Mouse (Mus musculus) ES-E14 (cell line): ENCODE results near the gene Brd4. TPM values are rescaled to one million over a fixed set of nuclear protein-coding genes. Genes with fewer than 3 reads are reported as not detected.

ENCODE experiments used
- DNase-seq: peaks from one replicate; pipeline ENCODE4 v3.0.0-alpha.2; 2013; ENCODE audit warnings: low read depth, low spot score
- H3K27ac ChIP-seq: 2 replicates; pipeline ENCODE4 v1.5.1; 2012; ENCODE audit warnings: low read depth, mild to moderate bottlenecking, low read length, moderate library complexity, mixed read lengths; ENCODE audit not compliant: poor library complexity, insufficient read depth, severe bottlenecking
- H3K36me3 ChIP-seq: 2 replicates; pipeline ENCODE4 v1.6.1; 2012; ENCODE audit warnings: mild to moderate bottlenecking, low read length, moderate library complexity, mixed read lengths; ENCODE audit not compliant: control insufficient read depth, poor library complexity, insufficient read depth, severe bottlenecking
- H3K4me1 ChIP-seq, 2 experiments: fragments of 150-350 bp in 1 of 2; sonication (generic) in 1 of 2; 2 replicates each; pipeline ENCODE4 v1.6.1; 2012; ENCODE audit warnings: low read length in 2 of 2, mild to moderate bottlenecking in 1 of 2, mixed read lengths in 1 of 2; ENCODE audit not compliant: control insufficient read depth in 2 of 2, insufficient read depth in 2 of 2, poor library complexity in 1 of 2
- H3K4me3 ChIP-seq, 2 experiments: fragments of 150-350 bp in 1 of 2; sonication (generic) in 1 of 2; 2 replicates each; pipeline ENCODE4 v1.5.1; 2012; ENCODE audit warnings: low read length in 2 of 2, low read depth in 1 of 2, mild to moderate bottlenecking in 1 of 2, mixed read lengths in 1 of 2; ENCODE audit not compliant: insufficient read depth in 1 of 2, poor library complexity in 1 of 2, severe bottlenecking in 1 of 2
- H3K9ac ChIP-seq: 2 replicates; pipeline ENCODE4 v1.6.1; 2012; ENCODE audit warnings: low read depth, mild to moderate bottlenecking, low read length, mixed read lengths; ENCODE audit not compliant: poor library complexity, insufficient read depth, severe bottlenecking
- H3K9me3 ChIP-seq: fragments of 150-350 bp; sonication (generic); 2 replicates; pipeline ENCODE4 v1.6.1; 2012; ENCODE audit warnings: low read depth, mild to moderate bottlenecking, low read length; ENCODE audit not compliant: control insufficient read depth, insufficient read depth
- CHD2 ChIP-seq: IDR thresholded peaks from 2 replicates; pipeline ENCODE4 v1.6.1; 2014; ENCODE audit warnings: mild to moderate bottlenecking, low read depth, low read length, inconsistent platforms
- HCFC1 ChIP-seq: IDR thresholded peaks from 2 replicates; pipeline ENCODE4 v1.6.1; 2012; ENCODE audit warnings: low read length, inconsistent platforms, borderline replicate concordance; ENCODE audit not compliant: insufficient read depth
- MAFK ChIP-seq: IDR thresholded peaks from 2 replicates; pipeline ENCODE4 v1.6.1; 2014; ENCODE audit warnings: mild to moderate bottlenecking, low read depth, low read length, inconsistent platforms; ENCODE audit not compliant: insufficient read depth
- ZC3H11A ChIP-seq: IDR thresholded peaks from 2 replicates; pipeline ENCODE4 v1.6.1; 2012; ENCODE audit warnings: low read depth, mild to moderate bottlenecking, inconsistent platforms, low read length, borderline replicate concordance
- ZNF384 ChIP-seq: IDR thresholded peaks from 2 replicates; pipeline ENCODE4 v1.6.1; 2012; ENCODE audit warnings: low read depth, low read length, inconsistent platforms
- in situ Hi-C, 2 experiments: fragments of 600-800 bp; cut with MboI; formaldehyde crosslinking; loops; one replicate each; pipeline ENCODE4 v1.15.1; 2025; ENCODE audit warnings: low sequenced_read_pairs in 2 of 2, inconsistent platforms in 1 of 2; ENCODE audit not compliant: unreplicated experiment in 2 of 2
- total RNA-seq: library from RNA; depleted of rRNA; stranded (reverse); fragments of 300-350 nt; gene quantifications from 2 replicates; pipeline ENCODE4 v1.2.3, GENCODE M21; 2012

Brd4 gene
- total RNA-seq, 1 experiment: 51.7 TPM

DNA sequence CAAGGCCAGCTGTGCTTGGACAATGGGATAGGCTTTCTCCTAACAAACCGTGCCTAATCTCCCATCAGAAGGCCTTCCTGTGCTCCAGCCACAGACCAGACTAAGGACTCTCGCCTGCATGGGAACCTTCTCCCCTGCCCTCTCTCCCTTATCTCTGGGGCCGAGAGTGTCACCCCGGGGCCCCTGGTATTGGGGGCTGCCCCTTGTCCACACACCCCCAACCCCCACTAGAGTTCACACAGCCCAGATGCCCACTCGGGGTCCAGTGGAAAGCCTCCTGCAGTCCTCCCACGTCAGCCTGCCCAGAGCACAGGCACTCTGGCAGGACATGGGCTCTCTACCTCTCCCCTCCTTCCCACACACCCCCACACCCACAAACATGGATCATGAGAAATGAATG lies 26.6 kb downstream of the Brd4 start:
- Histone ChIP-seq H3K36me3 (no peaks in the 10 kb centered on the region; the same call in 1 of the 2 replicates), H3K4me1 (peaks cover 0 to 3% of the 10 kb centered on the region in 2 experiments; a peak in 1 of 4 replicates), H3K4me3 (no peak overlapping the region), H3K9ac (no peak overlapping the region), H3K9me3 (no peaks in the 10 kb centered on the region), H3K27ac (no peak overlapping the region)
- no peak for TF ChIP-seq ZC3H11A
- no peak for TF ChIP-seq HCFC1
- TF ChIP-seq CHD2: no peak
- no peak for TF ChIP-seq ZNF384
- TF ChIP-seq MAFK: no peak
- in situ Hi-C loops: no loop called here
- no peak for DNase-seq

DNA sequence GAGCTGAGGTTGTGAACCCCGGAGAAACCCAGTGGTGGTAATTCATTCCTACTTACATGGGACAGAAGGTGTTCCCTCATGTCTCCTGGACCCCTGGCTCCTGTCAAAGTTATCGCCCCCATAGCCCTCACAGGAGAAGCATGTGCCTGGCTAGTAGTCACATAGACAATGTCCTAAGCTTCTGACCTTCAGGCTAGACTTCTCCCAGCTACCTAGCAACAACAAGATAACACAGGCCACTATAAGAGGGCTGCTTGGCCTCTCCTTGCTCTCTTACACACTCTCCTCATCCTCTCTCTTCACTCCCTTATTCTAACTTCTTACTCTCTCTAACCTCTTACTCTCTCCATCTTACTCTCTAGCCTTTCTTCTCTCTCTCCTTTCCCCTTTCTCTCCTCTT lies 27.1 kb downstream of the Brd4 start:
- DNase-seq: no peak
- Histone ChIP-seq H3K9me3 (no peaks in the 10 kb centered on the region), H3K9ac (no peak overlapping the region), H3K36me3 (no peaks in the 10 kb centered on the region; the same call in none of the 2 replicates), H3K4me3 (no peak overlapping the region), H3K27ac (no peak overlapping the region), H3K4me1 (peaks cover 0 to 3% of the 10 kb centered on the region in 2 experiments; a peak in 1 of 4 replicates)
- in situ Hi-C loops: no loop called here
- no peak for TF ChIP-seq MAFK
- no peak for TF ChIP-seq CHD2
- TF ChIP-seq HCFC1: no peak
- no peak for TF ChIP-seq ZC3H11A
- TF ChIP-seq ZNF384: no peak

- Histone ChIP-seq H3K9ac (no peak overlapping the region), H3K9me3 (no peaks in the 10 kb centered on the region), H3K4me1 (peaks cover 0 to 2% of the 10 kb centered on the region in 2 experiments; a peak in 1 of 4 replicates), H3K36me3 (no peaks in the 10 kb centered on the region; the same call in none of the 2 replicates), H3K4me3 (no peak overlapping the region), H3K27ac (no peak overlapping the region)
- DNase-seq: no peak
- TF ChIP-seq CHD2 (no peak), HCFC1 (no peak), ZNF384 (no peak), MAFK (no peak), ZC3H11A (no peak)
- in situ Hi-C loops: no loop called here
Observed at GRCm38 (mm10) chr17:32256896-32257295, 27.6 kb downstream of the Brd4 start.

DNA sequence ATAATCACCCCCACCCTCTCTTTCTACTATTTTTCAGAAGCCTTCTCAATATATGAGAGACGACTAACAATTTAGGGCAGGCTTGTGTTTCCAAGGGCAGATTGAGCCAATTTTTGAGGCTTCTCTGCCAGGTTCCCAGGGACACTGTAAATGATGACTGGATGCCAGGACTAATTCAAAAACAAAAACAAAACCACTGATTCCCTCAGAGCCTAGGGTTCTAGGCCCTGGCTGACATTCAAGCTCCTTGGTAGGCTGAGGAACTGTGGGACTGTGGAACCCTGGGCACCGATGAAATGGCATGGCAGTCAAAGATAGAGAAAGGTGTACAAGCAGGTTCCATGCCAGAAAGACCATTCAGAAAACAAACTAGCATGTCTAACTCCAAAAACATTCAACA lies 31.3 kb downstream of the Brd4 start:
- Histone ChIP-seq H3K4me1 (peaks cover 0 to 3% of the 10 kb centered on the region in 2 experiments; a peak in 1 of 4 replicates), H3K36me3 (no peaks in the 10 kb centered on the region; the same call in none of the 2 replicates), H3K27ac (no peak overlapping the region), H3K9me3 (no peaks in the 10 kb centered on the region), H3K4me3 (no peak overlapping the region), H3K9ac (no peak overlapping the region)
- DNase-seq: no peak
- TF ChIP-seq HCFC1 (no peak), CHD2 (no peak), ZC3H11A (no peak), MAFK (no peak), ZNF384 (no peak)
- in situ Hi-C loops: no loop called here

DNA sequence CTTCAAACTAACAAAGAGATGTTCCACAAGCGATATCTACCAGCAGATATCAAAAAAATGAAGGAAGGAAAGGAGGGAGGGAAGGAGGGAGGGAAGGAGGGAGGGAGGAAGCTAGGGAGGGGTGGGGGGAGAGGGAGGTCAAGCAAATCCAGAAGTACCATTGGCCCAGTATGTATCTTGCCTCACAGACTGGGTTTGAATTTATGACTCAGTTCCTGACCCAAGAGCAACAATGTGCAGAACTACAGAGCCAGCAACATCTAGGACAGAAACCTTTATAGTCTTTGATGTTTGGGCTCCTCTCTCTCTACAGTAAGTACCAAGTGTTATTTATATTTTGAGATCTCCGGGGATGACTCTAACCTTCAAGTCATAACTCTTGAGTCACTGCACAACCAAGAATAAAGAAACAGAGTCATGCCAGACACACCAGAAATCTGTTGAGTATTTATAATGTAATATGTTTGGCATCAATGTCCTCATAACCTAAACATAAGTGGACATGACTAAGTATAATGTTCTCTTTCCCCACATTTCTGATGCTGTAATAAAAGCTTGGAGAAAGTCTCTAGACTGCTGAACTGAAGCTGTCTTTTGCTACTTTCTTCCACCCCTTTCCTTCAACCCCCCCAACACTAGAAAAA lies 32.6 kb downstream of the Brd4 start:
- peaks cover 0 to 3% of the 10 kb centered on the region in 2 experiments; a peak in 1 of 4 replicates for H3K4me1 ChIP-seq
- in situ Hi-C loops: no loop called here
- H3K9me3 ChIP-seq: no peaks in the 10 kb centered on the region
- no peak overlapping the region for H3K9ac ChIP-seq
- no peak overlapping the region for H3K27ac ChIP-seq
- no peak overlapping the region for H3K4me3 ChIP-seq
- H3K36me3 ChIP-seq: no peaks in the 10 kb centered on the region; the same call in none of the 2 replicates
- no peak for DNase-seq
- TF ChIP-seq MAFK (no peak), ZC3H11A (no peak), CHD2 (no peak), HCFC1 (no peak), ZNF384 (no peak)
